Mouse (Mus musculus) kidney, postnatal 4 days (tissue): Measurements from ENCODE around the gene Fhad1.
"Not testable (repeated sequence)": the region's sequence is repeated elsewhere in the genome, so short reads cannot be mapped to it uniquely, and the experiment has no call there.

Experiments
- DNase-seq, 2 experiments: peaks; one replicate each; pipeline ENCODE4 v3.0.0; 2021; ENCODE audit warnings: mixed read lengths in 2 of 2

The Fhad1 gene

GRCm38 (mm10) chr4:142014659-142015608 is at the start of gene Fhad1:
Gene Fhad1, minus strand, starts transcription at chr4:142015082.
- peak; percentile 90 to 94 for DNase-seq

GRCm38 (mm10) chr4:142063057-142063534 is 48.2 kb upstream of the Fhad1 start:
- no peak for DNase-seq

- DNase-seq: no peak
These were observed 46.8 kb upstream of the Fhad1 start for GRCm38 (mm10) chr4:142061485-142062240.

GRCm38 (mm10) chr4:142060455-142061378 is 45.8 kb upstream of the Fhad1 start:
- DNase-seq: peak in 1 of 2 experiments; percentile 48

- DNase-seq: no peak
These were observed 44.9 kb upstream of the Fhad1 start for GRCm38 (mm10) chr4:142059841-142060193.

GRCm38 (mm10) chr4:142059113-142059840 is 44.4 kb upstream of the Fhad1 start:
- DNase-seq: no peak

- DNase-seq: no peak
These were observed 42.8 kb upstream of the Fhad1 start for GRCm38 (mm10) chr4:142057529-142058216.

GRCm38 (mm10) chr4:142055600-142055999 is 40.7 kb upstream of the Fhad1 start:
- DNase-seq: no peak

- no peak for DNase-seq
These were observed 39.7 kb upstream of the Fhad1 start for GRCm38 (mm10) chr4:142054580-142054979.

GRCm38 (mm10) chr4:142053661-142054448 is 39.0 kb upstream of the Fhad1 start:
- no peak for DNase-seq

GRCm38 (mm10) chr4:142053261-142053660 is 38.4 kb upstream of the Fhad1 start:
- peak in 1 of 2 experiments; percentile 48 for DNase-seq

- DNase-seq: peak; percentile 74 to 85
These were observed 37.7 kb upstream of the Fhad1 start for GRCm38 (mm10) chr4:142052391-142053132.

- DNase-seq: not testable (repeated sequence)
These were observed 37.0 kb upstream of the Fhad1 start for GRCm38 (mm10) chr4:142051883-142052282.

GRCm38 (mm10) chr4:142049963-142050362 is 35.1 kb upstream of the Fhad1 start:
- DNase-seq: no peak

- peak in 1 of 2 experiments; percentile 22 for DNase-seq
These were observed 33.5 kb upstream of the Fhad1 start for GRCm38 (mm10) chr4:142048391-142048790.

- peak; percentile 45 to 65 for DNase-seq
These were observed 32.1 kb upstream of the Fhad1 start for GRCm38 (mm10) chr4:142047005-142047404.

GRCm38 (mm10) chr4:142046496-142046895 is 31.6 kb upstream of the Fhad1 start:
- peak in 1 of 2 experiments; percentile 64 for DNase-seq

- DNase-seq: no peak
These were observed 30.8 kb upstream of the Fhad1 start for GRCm38 (mm10) chr4:142045595-142046163.

GRCm38 (mm10) chr4:142044452-142044851 is 29.6 kb upstream of the Fhad1 start:
- peak in 1 of 2 experiments; percentile 52 for DNase-seq
